Mouse (Mus musculus) cerebellum, postnatal 25 days (tissue): ENCODE data around the gene Tbxa2r.

Experiments used
- DNase-seq, 2 experiments: peaks; one replicate each; pipeline ENCODE4 v3.0.0; 2021; ENCODE audit warnings: mixed read lengths in 2 of 2

Tbxa2r gene

DNA sequence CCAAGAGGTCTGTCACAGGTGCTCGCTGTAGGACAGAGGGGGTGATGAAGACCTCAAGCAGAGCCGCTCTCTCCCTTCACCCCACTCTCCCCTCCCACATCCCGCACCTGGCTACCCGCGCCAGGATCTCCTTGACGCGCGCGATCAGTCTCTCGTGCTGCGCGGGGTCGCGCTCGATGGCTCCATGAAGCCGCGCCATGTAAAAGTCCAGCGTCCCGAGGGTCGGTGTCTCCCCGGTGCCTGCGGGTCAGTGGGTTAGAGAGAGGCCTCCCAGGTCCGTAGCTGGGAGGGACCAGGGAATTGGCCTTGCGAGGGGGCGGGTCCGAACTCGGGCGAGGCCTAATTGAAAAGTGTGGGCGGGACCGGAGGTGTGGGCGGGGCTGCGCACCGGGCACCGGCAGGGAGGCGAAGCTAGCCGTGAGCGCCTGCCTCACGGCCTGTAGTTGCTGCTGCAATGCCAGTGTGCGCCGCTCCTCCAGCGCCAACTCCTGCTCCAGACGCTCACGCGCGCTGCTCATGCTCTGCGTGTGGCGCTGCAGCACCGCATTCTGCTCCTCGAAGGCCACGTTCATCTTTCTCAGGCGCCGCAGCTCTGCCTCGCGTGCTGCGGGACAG, 18.0 kb downstream of the Tbxa2r start:
- peak in 1 of 2 experiments; percentile 64 for DNase-seq

GRCm38 (mm10) chr10:81349146-81349545, 20.6 kb downstream of the Tbxa2r start:
- DNase-seq, result no peak

DNA sequence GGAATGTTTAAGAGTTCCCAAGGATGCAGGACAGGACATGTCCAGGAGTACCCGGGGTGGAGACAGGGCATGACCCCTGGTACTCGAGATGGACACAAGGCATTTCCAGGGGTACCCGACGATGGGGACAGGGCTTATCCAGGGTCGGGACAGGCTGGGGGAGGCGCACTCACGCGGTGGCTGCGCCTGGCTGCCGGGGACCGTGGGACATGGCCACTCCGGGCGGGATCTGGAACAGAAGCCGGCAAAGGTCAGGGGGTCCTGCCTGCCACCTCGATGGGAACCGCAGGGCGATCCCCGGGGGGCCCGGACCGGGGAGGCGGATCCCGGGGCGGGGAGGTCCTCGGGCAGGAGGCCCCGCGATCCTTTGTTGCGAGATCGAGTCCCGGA, 21.4 kb downstream of the Tbxa2r start:
- DNase-seq, result no peak

GRCm38 (mm10) chr10:81350351-81351063, 22.0 kb downstream of the Tbxa2r start, which contains the start of gene Hmg20b:
Gene Hmg20b, minus strand, starts transcription at chr10:81350480.
- DNase-seq, result peak; percentile 100

DNA sequence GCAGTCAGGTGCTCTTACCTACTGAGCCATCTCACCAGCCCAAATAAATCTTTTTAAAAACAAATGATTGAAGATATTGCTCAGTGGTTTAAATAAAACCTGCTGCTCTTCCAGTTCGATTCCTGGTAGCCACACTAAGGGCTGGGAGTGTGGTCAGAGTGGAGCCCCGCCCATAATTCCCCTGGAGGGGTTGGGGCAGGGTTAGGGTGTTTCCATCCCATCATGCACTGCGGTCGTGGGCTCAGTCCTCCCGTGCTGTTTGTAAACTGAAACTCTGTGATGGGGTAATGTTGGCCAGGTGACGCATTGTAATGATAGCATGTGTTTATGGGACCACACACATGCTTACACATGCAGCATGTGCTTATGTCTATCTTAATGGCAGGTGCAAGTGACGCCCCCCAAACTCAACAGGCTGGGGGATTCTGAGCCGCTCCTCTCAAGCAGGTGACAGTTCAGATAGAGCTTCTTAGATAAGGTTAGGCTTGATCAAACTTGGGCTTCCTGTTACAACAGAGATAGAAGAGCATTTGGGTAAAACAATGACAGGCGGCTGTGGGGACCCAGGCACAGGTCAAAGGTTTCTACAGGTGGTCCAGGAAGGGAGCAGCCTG, 23.3 kb downstream of the Tbxa2r start:
- DNase-seq, result no peak

DNA sequence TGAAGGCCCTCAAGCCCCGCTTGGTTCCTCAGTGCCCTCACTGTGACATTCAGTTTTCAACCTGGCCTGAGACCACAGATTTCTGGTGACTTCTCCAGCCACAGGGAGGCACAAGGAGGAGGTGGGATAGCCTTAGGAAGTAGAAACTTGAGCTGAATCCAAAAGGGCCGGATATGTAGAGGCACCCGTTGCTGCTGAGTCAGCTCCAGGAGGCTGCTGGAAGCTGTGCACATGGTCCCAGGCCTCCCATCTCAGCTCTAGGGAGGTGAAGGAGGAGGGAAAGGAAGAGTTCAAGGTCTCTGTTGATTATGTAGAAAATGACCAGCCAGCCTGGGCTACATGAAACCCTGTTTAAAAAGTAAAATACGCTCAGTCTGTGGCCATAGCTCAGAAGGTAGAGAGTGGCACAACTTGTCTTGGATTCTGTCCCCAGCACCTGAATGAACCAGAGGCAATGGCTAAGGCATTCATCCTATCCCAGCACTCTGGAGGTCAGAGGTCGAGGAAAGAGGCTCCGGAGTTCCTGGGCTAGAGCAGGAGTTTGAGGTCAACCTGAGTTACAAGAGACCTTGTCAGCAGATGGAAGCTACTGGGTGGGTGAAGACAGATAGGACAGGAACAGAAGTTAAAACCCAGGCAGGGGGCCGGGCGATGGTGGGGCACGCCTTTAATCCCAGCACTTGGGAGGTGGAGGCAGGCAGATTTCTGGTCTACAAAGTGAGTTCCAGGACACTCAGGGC, 26.4 kb downstream of the Tbxa2r start:
- DNase-seq, result no peak

DNA sequence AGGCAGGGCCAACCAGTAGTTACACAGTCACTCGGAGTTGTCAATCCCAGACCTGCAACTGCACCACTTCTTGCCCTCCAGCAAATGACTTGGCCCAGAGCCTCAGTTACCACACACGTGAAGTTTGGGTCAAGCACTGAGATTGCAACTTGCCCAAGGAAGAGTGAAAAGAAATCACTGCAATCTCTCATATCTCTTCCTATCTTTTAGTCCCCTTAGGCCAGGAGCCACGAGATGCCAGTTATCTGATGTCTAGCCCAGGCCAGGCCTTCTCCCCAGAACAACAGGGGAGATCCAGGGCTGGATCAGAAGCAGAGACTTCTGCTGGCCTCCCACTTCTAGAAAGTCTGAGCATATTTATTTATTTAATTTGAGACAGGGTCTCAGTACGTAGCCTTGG, 27.0 kb downstream of the Tbxa2r start:
- DNase-seq, result no peak

DNA sequence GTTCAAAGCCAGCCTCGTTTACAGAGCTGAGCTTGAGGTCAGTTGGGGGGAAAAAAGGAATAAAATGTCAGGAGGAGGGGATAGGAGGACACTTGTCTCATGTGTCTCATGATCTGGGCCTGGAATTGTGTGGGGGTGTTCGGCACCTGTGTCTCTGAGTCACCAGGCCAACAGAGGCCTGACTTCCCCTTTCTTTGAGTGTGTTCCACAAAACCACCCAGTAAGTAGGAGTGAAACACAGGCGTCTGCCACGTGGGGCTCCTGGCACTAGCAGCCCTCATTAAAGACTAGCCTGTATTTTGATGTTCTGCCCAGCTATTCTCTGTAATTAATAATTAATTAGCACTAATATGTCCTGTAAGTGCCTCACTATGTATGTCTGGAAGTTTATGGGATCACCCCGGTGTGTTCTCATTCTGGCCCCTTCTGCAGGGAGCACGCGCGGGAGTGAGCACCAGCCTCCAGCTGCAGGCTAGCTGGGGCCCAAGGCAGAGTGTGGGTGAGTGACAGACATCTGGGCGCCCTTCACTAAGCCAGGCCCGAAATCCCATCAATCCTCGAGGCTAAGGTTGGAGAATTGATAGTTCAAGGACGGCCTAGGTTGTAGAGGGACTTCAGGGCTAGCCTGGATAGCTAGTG, 27.9 kb downstream of the Tbxa2r start:
- DNase-seq, result no peak

DNA sequence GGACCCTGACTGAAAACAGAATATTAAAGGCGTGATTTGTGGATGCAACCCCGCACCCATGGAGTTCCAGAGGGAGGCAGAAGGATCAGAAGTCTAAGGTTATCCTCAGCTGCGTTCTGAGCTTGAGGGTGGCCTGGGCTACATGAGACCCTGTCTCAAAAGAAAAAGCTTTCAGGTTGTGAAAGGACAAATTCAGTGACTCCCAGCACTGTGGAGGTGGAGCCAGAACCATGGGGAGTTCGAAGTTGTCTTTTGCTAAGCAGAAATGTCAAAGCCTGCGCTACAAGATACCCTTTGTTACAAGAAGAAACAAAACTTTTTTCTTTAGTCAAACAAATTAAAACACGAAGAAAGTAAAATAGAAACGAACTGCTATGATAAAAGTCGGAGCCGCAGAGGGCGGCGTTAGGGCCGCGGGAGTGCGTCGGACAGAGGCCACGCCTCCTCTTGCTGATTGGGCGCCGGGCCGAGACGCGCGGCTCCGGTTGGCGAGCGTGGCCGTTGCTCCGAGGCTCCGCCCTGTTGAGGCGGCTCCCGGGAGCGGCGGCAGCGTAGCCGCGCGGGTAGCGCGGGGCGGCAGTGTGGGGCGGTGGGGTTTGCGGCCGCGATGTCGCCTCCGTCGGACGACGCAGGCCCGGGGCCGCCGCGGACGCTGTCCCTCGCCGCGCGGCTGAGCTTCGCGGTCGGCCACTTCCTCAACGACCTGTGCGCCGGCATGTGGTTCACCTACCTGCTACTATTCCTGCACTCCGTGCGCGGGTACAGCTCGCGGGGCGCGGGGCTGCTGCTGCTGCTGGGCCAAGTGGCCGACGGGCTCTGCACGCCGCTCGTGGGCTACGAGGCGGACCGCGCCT, 28.7 kb downstream of the Tbxa2r start, which contains the start of gene Mfsd12:
Mfsd12 (plus strand) TSS at position 501 of the 854 bp plus-strand sequence.
- DNase-seq, result peak; percentile 93 to 97

- no peak for DNase-seq
Measured at GRCm38 (mm10) chr10:81358209-81358608, 29.7 kb downstream of the Tbxa2r start.

DNA sequence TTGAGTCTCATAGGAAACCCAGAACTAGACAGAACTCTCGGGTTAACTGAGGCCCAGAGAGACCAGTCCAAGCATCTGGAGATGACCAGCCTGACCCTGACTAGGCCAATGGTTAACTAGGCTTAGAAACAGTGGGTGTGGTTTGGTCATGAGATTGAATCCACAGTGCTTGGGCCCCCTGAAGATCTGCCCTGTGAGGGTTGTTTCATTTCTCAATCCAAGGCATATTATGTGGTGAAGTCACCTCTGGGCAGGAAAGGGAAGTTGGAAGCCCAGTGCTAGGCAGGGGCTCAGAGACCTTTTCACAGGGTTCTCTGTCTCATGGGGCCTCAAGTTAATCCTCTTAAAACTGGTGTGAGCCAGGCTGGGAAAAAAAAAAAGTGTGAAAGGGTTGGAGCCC, 30.3 kb downstream of the Tbxa2r start:
- DNase-seq, result no peak

GRCm38 (mm10) chr10:81360721-81361120, 32.2 kb downstream of the Tbxa2r start:
- DNase-seq, result no peak

GRCm38 (mm10) chr10:81362336-81362949, 33.9 kb downstream of the Tbxa2r start:
- DNase-seq, result no peak

DNA sequence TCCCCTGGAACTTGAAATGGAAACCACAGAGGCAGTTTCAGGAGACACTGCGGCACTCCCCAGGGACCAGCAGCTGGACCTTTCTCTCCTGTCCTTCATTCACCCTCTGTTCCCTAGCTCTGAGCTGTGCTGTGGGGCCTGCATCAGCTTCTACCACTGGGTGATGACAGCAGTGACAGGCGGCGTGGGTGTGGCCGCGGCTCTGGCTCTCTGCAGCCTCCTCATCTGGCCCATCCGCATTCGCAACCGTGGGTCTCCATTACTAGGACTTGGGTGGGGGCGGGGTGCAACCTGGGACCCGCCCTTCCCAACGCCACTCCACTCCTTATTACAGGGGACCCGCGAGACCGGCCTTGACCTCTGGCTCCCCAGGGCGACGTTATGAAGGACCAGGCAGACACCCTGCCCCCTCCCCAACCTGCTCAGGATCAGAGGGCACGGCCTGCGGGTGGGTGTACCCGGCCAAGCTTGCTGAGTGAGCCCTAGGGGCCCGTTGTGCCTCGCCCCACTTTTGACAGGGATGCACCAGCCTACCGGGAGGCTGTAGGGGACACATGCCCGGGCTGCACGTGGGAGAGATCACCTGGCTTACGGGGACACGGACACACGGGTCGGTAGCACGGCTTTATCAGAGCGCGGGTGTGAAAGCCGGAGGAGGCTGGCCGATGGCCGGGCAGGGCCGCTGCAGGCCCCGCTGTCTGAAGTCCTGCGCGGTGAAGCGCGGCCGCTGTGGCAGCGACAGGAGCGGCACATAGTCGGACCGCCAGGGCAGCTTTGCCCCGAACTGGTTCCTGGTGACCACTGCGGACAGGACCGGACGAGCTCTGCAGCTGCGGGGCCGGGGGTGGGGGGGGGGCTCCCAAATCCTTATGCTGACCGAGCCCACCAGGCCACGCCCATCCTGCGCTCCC, 35.2 kb downstream of the Tbxa2r start:
- peak in 1 of 2 experiments; percentile 47 for DNase-seq

GRCm38 (mm10) chr10:81364666-81365065, 36.1 kb downstream of the Tbxa2r start:
- DNase-seq, result peak in 1 of 2 experiments; percentile 58

DNA sequence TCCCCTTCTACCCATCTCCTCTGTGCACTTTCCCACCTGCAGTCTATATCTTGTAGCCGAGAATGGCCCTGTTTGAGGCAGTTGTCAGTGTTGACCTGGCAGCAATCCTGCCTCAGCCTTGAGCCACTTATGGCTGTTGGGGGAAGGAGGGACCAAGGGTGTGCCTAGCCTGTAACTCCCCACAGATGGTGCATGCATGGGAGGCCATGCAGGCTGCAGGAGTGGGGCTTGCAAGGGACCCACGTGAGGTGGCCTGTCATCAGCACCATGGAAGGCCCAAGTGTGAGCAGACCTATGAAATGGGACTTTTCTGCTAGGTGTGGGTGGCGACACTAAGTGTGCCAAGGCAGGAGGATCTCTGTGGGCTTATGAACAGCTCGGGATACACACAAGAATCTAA, 36.5 kb downstream of the Tbxa2r start:
- peak in 1 of 2 experiments; percentile 52 for DNase-seq

GRCm38 (mm10) chr10:81365672-81366476, 37.3 kb downstream of the Tbxa2r start, which contains the start of gene 4930404N11Rik:
Gene 4930404N11Rik, minus strand, starts transcription at chr10:81365816.
- DNase-seq, result peak in 1 of 2 experiments; percentile 51

- no peak for DNase-seq
Measured at GRCm38 (mm10) chr10:81366477-81367206, 38.1 kb downstream of the Tbxa2r start.

DNA sequence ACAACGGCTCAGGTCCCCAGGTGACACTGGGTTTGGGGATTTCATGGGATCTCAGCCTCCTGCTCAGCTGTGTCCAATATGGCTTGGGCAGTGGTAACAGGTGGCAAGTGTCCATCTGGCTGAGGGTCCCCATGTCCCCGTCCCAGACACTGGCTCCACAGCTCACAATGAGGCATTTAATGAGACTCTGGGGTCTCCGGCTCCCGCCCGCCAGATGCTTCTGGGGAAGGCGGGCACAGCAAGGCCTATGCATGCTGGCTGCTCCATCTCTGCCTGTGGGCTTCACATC, 38.6 kb downstream of the Tbxa2r start:
- no peak for DNase-seq
